Mouse (Mus musculus) stomach, embryonic 14.5 days (tissue): ENCODE results near the gene Nat9. TPM values are rescaled to one million over a fixed set of nuclear protein-coding genes. Genes with fewer than 3 reads are reported as not detected.

Source experiments
- ATAC-seq: fragments of 200-750 bp; cut with Nextera tagmentation; 2 replicates; pipeline ENCODE4 v1.8.0; 2017; ENCODE audit warnings: low read depth, moderate TSS enrichment; ENCODE audit not compliant: insufficient number of reproducible peaks, insufficient read depth, low FRiP score
- H3K27ac ChIP-seq: fragments of 300-500 bp; sonication (generic); 2 replicates; pipeline ENCODE4 v1.5.1; 2014; ENCODE audit warnings: mild to moderate bottlenecking, low read length, moderate library complexity, mixed read lengths
- H3K27me3 ChIP-seq: fragments of 300-500 bp; sonication (generic); 2 replicates; pipeline ENCODE4 v1.6.1; 2014; ENCODE audit warnings: low read length, control low read depth, mixed read lengths; ENCODE audit not compliant: control insufficient read depth, insufficient read depth
- H3K36me3 ChIP-seq: fragments of 300-500 bp; sonication (generic); 2 replicates; pipeline ENCODE4 v1.6.1; 2014; ENCODE audit warnings: mild to moderate bottlenecking, control low read depth, low read length, moderate library complexity, mixed read lengths; ENCODE audit not compliant: control insufficient read depth, insufficient read depth
- H3K4me1 ChIP-seq: fragments of 300-500 bp; sonication (generic); 2 replicates; pipeline ENCODE4 v1.6.1; 2014; ENCODE audit warnings: low read length, control low read depth, mixed read lengths; ENCODE audit not compliant: control insufficient read depth, insufficient read depth
- H3K4me2 ChIP-seq: fragments of 300-500 bp; sonication (generic); replicated peaks from 2 replicates; pipeline ENCODE4 v1.6.1; 2014; ENCODE audit warnings: low read depth, low read length, control low read depth
- H3K4me3 ChIP-seq: fragments of 300-500 bp; sonication (generic); 2 replicates; pipeline ENCODE4 v1.5.1; 2014; ENCODE audit warnings: low read depth, low read length, control low read depth
- H3K9ac ChIP-seq: fragments of 300-500 bp; sonication (generic); replicated peaks from 2 replicates; pipeline ENCODE4 v1.6.1; 2014; ENCODE audit warnings: low read depth, mild to moderate bottlenecking, control low read depth, low read length, moderate library complexity, mixed read lengths
- H3K9me3 ChIP-seq: fragments of 300-500 bp; sonication (generic); 2 replicates; pipeline ENCODE4 v1.6.1; 2016; ENCODE audit warnings: low read depth, low read length, control low read depth; ENCODE audit not compliant: control insufficient read depth
- WGBS: fragments of 180-500 bp; shearing (Covaris S2); extraction: QIAGEN DNeasy Blood & Tissue Kit; methylation state at CpG from one replicate; pipeline ENCODE4 v1.1.7; 2014; 5-methylcytosine and 5-hydroxymethylcytosine counted together
- polyA plus RNA-seq: library from polyadenylated mRNA; unstranded; fragments of >200 nt; fragmentation: Nextera tagmentation; extraction: Ambion mirVana; gene quantifications from 2 replicates; pipeline ENCODE4 v1.2.1, GENCODE M21; 2014

The Nat9 gene
- polyA plus RNA-seq, 1 experiment from 2014 or later, result 20.1 TPM

DNA sequence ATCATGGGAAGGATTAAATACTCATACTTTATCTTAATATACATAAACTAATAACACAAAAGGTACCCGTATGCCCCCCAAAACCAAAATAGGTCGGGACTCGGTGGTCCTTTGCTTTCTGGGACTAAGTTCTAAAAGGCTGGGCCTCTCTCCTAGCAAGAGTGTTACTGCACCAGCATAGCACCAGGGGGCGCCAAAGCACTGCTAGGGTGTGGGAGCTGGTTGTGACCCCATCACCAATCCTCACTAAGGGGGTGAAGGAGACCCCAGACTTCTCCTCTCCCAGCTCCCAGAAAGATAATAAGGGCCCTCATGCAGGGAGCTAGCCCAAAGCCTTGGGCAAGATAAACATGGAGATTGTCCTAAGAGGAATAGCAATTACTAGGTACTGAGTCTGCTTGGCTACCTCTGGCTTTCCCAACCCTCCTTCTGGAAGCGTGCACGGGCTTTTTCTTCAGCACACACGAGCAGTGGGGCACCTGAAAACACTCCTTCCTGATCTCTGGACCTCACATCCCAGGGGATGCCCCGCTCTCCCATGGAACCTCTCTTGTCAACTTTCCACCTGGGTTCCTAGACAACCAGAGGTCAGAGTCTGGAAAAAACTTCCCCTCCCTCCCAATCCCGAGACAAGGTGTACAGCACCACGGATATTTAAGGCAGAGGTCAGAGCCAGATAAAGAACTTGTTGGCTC, 26.6 kb downstream of the Nat9 start:
- Histone ChIP-seq H3K4me2 (no peak overlapping the region), H3K36me3 (no peaks in the 10 kb centered on the region), H3K4me3 (no peak overlapping the region), H3K9ac (no peak overlapping the region), H3K27ac (peak overlapping the region; percentile 33; the same call in 1 of the 2 replicates), H3K9me3 (no peaks in the 10 kb centered on the region), H3K4me1 (peaks cover 30% of the 10 kb centered on the region), H3K27me3 (no peaks in the 10 kb centered on the region)
- no peak for ATAC-seq
- 29% methylated on average over 10 of the region's 10 CpGs for WGBS

DNA sequence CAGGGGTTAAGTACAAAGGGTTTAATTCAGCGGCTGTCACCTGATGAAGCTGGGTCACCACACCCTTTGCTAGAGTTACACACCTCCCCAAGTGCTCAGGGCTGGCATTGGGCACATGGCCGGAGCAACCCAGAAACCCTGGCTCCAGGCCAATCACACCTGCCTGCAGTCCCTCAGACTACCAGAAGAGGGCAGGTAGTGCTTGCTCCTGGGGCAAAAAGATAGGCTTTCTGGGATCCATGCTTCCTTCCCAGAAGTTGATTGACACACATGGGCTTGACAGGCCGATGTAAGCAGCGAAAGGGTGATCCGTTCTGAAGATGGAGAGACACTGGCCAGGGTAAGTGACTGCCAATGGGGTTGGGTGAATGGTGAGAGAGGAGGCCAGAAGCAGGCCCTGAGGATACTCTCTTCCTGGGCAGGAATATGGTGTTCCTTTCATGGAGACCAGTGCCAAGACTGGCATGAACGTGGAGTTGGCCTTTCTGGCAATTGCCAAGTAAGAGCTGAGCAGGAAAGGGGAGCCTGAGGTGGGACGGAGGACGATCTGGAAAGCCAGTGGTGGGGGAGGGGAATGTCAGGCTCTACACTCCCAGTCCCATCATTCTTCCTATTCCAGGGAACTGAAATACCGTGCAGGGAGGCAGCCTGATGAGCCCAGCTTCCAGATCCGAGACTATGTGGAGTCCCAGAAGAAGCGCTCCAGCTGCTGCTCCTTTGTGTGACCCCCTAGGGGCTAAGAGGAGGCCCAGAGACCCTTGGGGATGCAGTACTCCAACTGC, 27.5 kb downstream of the Nat9 start:
- H3K4me1 ChIP-seq, result peaks cover 28% of the 10 kb centered on the region
- H3K27ac ChIP-seq, result no peak overlapping the region
- H3K36me3 ChIP-seq, result no peaks in the 10 kb centered on the region
- WGBS, result 48% methylated on average over 11 of the region's 11 CpGs
- H3K9me3 ChIP-seq, result no peaks in the 10 kb centered on the region
- H3K27me3 ChIP-seq, result no peaks in the 10 kb centered on the region
- H3K9ac ChIP-seq, result no peak overlapping the region
- no peak for ATAC-seq
- H3K4me2 ChIP-seq, result no peak overlapping the region
- no peak overlapping the region for H3K4me3 ChIP-seq

DNA sequence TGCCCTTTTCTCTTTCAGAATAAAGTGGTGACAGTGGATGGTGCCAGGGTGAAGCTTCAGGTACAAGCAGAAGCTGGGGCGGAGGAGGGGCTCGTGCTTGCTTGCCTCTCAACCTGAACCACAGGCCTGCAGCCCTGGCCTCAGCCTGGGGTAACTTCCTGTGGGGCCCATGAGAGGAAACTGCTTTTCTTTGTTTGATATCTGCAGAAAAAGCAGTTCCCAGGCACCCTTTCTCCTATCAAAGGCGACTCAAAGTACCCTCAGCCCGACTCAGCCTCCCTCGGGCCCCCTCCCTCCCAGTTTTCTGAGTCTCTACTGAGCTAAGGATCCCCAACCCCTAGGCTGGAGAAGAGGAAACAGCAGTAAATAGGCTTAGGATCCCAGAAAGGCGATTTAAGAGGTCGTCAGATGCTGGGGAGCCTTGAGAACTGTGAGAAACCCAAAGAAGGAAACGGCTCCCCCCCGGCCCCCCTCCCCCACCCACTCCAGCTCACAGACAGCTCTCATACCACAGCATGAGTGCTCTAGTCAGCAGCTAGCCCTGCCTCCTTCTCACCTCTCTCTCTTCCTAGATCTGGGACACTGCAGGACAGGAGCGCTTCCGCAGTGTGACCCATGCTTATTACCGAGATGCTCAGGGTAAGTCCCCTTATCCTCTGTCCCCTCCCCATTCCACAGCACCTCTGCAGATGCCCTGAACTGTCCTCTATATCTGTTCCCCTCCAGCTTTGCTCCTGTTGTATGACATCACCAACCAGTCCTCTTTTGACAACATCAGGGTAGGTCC, 29.5 kb downstream of the Nat9 start:
- H3K4me2 ChIP-seq, result no peak overlapping the region
- H3K4me1 ChIP-seq, result peaks cover 27% of the 10 kb centered on the region
- H3K27ac ChIP-seq, result peak overlapping the region; percentile 52; the same call in 1 of the 2 replicates
- no peaks in the 10 kb centered on the region for H3K9me3 ChIP-seq
- WGBS, result 29% methylated on average over 12 of the region's 12 CpGs
- H3K27me3 ChIP-seq, result peaks cover 4% of the 10 kb centered on the region
- no peak overlapping the region for H3K9ac ChIP-seq
- H3K4me3 ChIP-seq, result no peak overlapping the region
- H3K36me3 ChIP-seq, result no peaks in the 10 kb centered on the region
- no peak for ATAC-seq

DNA sequence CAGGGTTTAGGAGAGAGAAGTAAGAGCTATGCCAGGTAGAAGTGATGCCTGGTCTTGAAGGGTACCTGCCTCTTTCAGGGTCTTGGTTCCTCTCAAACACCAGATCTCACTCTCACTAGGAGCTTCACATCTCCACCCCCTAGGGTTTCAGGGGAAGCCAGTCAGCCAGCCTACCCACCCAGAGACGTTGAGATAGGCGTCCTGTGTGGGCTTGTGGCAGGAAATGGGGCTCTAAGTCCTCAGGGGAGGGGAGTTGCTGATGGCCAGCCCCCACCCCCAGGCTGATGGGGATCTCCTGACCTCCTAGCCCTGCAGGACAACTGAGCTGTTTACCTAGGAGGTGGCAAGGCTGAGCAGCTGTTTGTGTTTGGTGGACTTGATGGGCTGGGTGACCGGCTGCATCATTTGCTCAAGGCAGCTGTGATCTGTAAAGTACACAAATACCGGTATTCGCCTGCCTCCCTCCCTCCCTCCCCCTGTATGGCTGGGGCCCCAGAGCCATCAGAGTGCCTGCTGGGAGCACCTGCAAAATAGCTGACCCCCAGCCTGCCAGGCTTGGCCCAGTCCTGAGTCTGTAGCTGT, 32.5 kb downstream of the Nat9 start:
- peaks cover 4% of the 10 kb centered on the region for H3K27me3 ChIP-seq
- ATAC-seq, result no peak
- no peaks in the 10 kb centered on the region for H3K36me3 ChIP-seq
- H3K4me1 ChIP-seq, result peaks cover 19% of the 10 kb centered on the region
- no peak overlapping the region for H3K27ac ChIP-seq
- H3K4me3 ChIP-seq, result no peak overlapping the region
- 5% methylated on average over 5 of the region's 5 CpGs for WGBS
- H3K4me2 ChIP-seq, result no peak overlapping the region
- no peak overlapping the region for H3K9ac ChIP-seq
- no peaks in the 10 kb centered on the region for H3K9me3 ChIP-seq

DNA sequence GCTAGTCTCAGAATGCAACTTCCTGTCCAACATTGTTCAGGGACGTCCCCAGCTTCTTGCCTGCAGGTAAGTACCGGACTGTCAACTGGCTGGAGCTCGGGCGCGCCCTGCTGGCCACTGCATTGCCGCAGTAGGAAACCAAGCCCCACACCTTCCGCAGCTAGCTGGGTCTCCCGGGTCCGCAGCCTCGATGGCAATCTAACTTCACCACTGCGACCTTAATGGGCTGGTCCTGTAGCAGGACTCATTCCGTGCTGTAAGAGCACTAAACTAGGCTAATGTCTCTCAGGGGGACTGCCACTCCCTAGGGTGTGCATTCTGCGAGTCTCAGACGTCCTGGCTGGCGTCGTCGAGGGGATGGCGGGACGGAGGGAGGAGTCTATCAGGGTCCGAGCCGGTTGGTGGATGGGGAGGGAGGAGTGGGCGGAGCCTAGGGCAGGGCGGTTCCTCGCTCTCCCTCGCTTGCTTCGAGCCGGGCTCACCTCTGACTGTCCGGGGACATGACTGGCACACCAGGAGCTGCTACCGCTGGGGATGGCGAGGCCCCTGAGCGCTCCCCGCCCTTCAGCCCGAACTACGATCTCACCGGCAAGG, 33.9 kb downstream of the Nat9 start:
- no peak overlapping the region for H3K27ac ChIP-seq
- 1% methylated on average over 35 of the region's 35 CpGs for WGBS
- H3K27me3 ChIP-seq, result peaks cover 4% of the 10 kb centered on the region
- 0 out of 2 replicates have a peak overlapping the region, but pooled peaks have one; percentile 3 for H3K9ac ChIP-seq
- peak overlapping the region; percentile 50 for H3K4me2 ChIP-seq
- ATAC-seq, result peak; percentile 74
- peak overlapping the region; percentile 26 for H3K4me3 ChIP-seq
- H3K9me3 ChIP-seq, result no peaks in the 10 kb centered on the region
- peaks cover 19% of the 10 kb centered on the region for H3K4me1 ChIP-seq
- H3K36me3 ChIP-seq, result no peaks in the 10 kb centered on the region

- H3K9me3 ChIP-seq, result no peaks in the 10 kb centered on the region
- H3K4me3 ChIP-seq, result no peak overlapping the region
- H3K27ac ChIP-seq, result no peak overlapping the region
- no peak for ATAC-seq
- 77% methylated on average over 9 of the region's 9 CpGs for whole genome bisulfite sequencing
- H3K9ac ChIP-seq, result no peak overlapping the region
- H3K4me1 ChIP-seq, result peaks cover 14% of the 10 kb centered on the region
- H3K36me3 ChIP-seq, result no peaks in the 10 kb centered on the region
- H3K27me3 ChIP-seq, result peaks cover 4% of the 10 kb centered on the region
- no peak overlapping the region for H3K4me2 ChIP-seq
These were observed 34.6 kb downstream of the Nat9 start for GRCm38 (mm10) chr11:115153088-115153487.

DNA sequence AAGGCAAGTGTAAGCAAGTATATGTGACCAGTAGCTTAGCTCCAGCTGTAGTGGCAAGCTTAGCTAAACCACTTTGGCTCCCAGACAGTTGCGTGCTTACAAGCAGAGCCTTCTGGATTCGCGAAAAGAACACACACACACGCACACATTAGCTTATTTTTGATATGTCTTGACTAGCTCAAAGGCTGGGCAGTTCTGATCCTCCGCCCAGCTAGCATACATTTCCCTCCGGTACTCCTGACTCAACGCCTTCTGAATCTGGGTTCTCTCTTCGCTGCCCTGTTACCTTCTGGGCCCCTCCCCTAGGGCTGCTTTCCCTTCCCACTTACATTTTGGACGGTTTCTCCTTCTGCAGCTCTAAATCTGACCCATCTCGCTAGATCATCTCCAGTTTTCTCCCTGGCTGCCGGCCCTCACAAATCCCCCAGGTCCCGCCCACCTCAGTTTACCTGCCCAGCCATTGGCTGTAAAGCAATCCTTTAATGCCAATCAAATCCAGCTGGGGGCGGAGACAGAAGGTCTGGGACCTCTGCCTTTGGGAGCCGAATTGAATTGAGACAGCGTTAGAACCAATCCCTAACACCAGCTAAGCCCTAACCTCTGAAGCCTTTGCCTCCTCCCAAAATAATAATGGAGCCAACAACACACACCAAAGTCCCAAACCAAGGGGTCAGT, 35.8 kb downstream of the Nat9 start:
- Histone ChIP-seq H3K4me2 (peak overlapping the region; percentile 39), H3K4me3 (no peak overlapping the region; the same call in 1 of the 2 replicates), H3K9me3 (no peaks in the 10 kb centered on the region), H3K9ac (no peak overlapping the region), H3K36me3 (no peaks in the 10 kb centered on the region), H3K4me1 (peaks cover 11% of the 10 kb centered on the region; the same call in 1 of the 2 replicates), H3K27ac (no peak overlapping the region), H3K27me3 (peaks cover 4% of the 10 kb centered on the region)
- no peak for ATAC-seq
- 5% methylated on average over 15 of the region's 15 CpGs for WGBS
